Mouse (Mus musculus): ENCODE results near the gene Fam129a.
A peak's percentile ranks its signal among the peaks of the same experiment; 100 is the strongest.

The Fam129a gene

GRCm38 (mm10) chr1:151570981-151571837, at the start of gene Fam129a:
TSS of gene Fam129a (plus strand) at chr1:151571186.
- peak; percentile 69 to 76 for DNase-seq

- no peak for DNase-seq
Measured at GRCm38 (mm10) chr1:151526701-151527100, 44.3 kb upstream of the Fam129a start.

GRCm38 (mm10) chr1:151543796-151544477, 27.0 kb upstream of the Fam129a start:
- no peak for DNase-seq

- no peak for DNase-seq
Measured at GRCm38 (mm10) chr1:151544581-151544980, 26.4 kb upstream of the Fam129a start.

DNA sequence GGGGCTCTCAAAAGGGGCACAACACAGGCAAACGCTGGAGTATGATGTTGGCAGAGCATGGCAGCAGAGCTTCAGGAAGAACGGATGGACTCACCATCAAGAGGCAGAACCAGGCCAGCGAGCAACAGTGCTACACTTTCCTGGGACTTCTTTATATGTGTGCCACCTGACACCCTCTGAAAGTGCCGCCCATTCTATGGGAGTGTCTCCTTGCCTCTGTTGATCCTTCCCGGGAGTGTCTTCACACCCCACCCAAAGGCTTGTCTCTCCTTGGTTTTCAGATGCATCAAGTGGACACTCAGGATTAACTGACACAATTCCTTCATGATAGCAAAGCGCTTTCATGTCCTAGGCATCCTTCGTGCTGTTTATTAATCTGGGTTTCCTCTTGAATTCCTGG, 25.4 kb upstream of the Fam129a start:
- no peak for DNase-seq

- DNase-seq: no peak
Measured at GRCm38 (mm10) chr1:151548896-151549610, 21.9 kb upstream of the Fam129a start.

- DNase-seq: no peak
Measured at GRCm38 (mm10) chr1:151549794-151550193, 21.2 kb upstream of the Fam129a start.

GRCm38 (mm10) chr1:151550587-151551479, 20.2 kb upstream of the Fam129a start:
- no peak for DNase-seq

GRCm38 (mm10) chr1:151560536-151560935, 10.4 kb upstream of the Fam129a start:
- no peak for DNase-seq

GRCm38 (mm10) chr1:151563401-151563800, 7.6 kb upstream of the Fam129a start:
- DNase-seq: no peak

- DNase-seq: no peak
Measured at GRCm38 (mm10) chr1:151563893-151564292, 7.1 kb upstream of the Fam129a start.

DNA sequence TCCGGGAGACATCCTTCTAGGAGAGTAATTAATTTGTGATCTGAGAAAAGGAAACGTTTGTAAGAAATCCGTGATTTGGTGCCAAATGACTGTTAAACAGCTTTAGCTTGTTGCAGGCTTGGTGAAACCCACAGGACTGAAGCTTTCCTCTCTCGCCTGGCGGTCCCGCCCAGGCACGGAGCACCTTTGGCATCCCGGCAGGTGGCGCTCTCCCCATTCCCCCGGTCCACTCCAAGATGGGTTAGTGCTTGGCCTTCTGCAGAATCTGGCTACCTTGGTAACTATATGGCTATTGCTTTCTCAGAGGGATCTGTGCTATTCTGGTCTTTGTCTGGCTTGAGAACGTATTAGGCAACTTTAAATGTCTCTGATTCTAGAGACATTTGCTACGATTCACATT, 6.6 kb upstream of the Fam129a start:
- peak; percentile 85 to 89 for DNase-seq

DNA sequence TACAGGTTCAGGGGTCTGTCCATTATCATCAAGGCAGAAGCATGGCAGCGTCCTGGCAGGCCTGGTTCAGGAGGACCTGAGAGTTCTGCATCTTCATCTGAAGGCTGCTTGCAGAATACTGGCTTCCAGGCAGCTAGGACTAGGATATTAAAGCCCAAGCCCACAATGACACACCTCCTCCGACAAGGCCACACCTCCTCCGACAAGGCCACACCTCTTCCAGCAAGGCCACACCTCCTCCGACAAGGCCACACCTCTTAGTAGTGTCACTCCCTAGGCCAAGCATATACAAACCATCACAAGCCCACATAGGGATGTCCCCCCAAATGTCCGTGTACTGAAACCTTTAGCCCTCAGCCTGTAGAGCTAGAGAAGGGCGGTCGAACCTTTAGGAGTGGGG, 2.3 kb upstream of the Fam129a start:
- no peak for DNase-seq

- no peak for DNase-seq
Measured at GRCm38 (mm10) chr1:151571838-151572578, 1.0 kb downstream of the Fam129a start.

DNA sequence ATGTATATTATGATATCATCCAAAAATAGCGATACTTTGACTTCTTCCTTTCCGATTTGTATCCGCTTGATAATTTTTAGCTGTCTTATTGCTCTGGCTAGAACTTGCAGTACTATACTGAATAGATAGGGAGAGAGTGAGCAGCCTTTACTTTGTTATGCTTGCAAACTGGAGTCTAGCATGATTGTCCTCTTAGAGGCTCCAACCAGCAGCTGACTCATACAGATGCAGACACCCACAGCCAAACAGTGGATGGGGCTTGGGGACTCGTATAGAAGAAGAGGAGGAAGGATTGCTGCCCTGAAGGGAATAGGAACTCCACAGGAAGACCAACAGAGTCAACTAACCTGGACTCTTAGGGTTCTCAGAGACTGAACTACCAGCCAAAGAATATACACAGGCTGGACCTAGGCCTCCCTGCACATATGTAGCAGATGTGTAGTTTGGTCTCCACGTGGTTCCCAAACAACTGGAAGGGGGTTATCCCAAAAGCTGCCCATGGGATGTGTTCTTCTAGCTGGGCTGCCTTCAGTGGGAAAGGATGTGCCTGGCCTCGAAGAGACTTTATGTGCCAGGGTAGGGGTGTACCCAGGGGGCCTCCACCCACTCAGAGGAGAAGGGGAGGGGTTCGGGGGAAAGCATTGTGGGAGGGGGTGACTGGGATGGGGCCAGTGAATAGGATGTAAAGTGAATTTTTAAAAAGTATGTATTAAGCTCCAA, 1.8 kb downstream of the Fam129a start:
- no peak for DNase-seq

DNA sequence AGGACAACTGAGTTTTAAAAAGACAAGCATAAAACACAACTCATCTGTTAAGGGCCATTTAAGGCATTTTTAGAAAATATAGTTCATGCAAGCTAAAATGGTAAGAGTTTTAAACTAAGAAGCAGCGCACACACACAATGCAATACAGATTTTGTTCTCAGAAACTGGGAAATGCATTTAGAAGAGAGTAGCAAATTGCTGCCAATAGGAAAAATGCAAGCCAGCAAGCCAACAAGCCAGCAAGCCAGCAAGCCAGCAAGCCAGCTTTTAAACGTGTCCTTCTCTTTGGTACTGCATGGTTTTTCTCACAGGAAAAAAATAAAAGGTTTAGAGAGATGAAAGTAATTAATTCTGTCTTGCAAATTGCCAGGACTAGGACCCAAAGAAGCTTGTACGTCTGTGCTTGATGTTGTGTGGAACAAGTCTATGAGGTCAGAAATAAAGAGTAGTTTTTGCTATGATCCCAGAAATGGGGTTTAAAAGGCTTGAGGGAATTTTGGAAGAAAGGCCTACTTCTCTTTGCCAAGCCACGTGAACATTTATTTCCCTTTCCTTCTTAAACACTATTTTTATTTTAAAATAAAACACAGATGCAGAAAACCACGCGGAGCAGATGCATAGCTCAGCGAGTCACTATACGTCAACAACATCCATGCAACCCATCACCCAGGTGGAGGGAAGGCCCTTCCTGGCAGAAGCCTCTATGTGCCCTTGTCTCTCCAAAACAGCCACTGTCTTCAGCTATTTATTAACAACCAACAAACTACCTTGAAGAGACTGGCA, 9.4 kb downstream of the Fam129a start:
- DNase-seq: no peak

DNA sequence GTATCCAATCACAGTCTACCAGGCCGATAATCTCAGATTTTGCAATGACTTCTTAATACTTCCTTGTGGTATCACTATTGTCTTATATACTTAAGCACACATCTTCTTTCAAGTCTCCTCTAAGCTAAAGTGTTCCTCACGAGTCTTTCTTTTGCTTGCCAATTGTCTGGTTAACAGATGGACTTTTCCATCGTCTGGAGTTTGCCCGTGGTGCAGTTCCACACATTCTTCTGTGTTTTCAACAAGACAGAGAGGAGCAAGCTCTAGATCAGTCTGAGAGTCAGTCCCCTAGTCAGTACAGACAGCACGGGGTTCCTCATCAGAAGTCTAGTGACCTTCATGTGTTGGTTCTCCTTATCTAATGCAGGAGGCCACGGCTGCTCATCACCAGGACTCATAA, 10.5 kb downstream of the Fam129a start:
- no peak for DNase-seq

DNA sequence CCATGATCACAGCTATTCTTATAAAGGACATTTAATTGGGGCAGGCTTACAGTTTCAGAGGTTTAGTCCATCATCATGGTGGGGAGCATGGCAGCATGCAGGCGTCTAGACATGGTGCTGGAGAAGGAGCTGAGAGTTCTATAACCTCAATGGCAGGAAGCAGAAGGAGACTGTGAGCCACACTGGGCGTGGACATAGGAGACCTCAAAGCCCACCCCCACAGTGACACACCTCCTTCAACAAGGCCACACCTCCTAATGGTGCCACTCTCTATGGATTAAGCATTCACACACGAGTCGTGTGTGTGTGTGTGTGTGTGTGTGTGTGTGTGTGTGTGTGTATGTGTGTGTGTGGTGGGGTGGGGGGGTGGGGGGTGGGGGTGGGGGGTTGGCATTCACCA, 11.0 kb downstream of the Fam129a start:
- DNase-seq: no peak

GRCm38 (mm10) chr1:151583457-151584181, 12.6 kb downstream of the Fam129a start:
- DNase-seq: peak; percentile 13 to 31

DNA sequence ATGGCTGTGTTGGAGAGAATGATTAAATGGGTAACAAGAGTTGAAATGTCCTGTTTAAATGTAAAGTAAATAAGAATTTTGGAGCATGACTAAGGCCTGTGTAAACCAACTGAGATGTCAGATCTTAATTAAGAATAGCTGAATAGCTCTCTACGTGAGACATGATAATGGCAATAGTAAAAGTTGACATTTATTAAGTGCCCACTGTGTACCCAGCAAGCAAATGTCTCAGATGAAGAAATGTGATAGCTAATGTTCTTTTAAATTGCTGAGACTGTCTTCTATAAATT, 13.1 kb downstream of the Fam129a start:
- no peak for DNase-seq
